Mouse (Mus musculus) heart, postnatal 10 days (tissue): Measurements from ENCODE around the gene Rtn4ip1. TPM values are rescaled to one million over a fixed set of nuclear protein-coding genes. Genes with fewer than 3 reads are reported as not detected.
"Not testable (repeated sequence)": the region's sequence is repeated elsewhere in the genome, so short reads cannot be mapped to it uniquely, and the experiment has no call there.

Source experiments
- DNase-seq, 2 experiments: peaks; one replicate each; pipeline ENCODE4 v3.0.0; 2021
- intact Hi-C: fragments of 180-260 bp; cut with DNase I; formaldehyde crosslinking; loops from one replicate; pipeline ENCODE4 v1.15.1; 2025
- total RNA-seq, 2 experiments: library from RNA; stranded (reverse); gene quantifications; 2 replicates each; pipeline ENCODE4 v1.2.3; 2021

Rtn4ip1 gene
- total RNA-seq, 2 experiments from 2014 or later, result 38.7 to 39.5 TPM

- intact Hi-C loops, DNase-seq: not testable (repeated sequence)
Observed at GRCm38 (mm10) chr10:43925776-43926175, 24.2 kb downstream of the Rtn4ip1 start.

GRCm38 (mm10) chr10:43927736-43928135 lies 26.1 kb downstream of the Rtn4ip1 start:
- intact Hi-C loops, result no loop called here

GRCm38 (mm10) chr10:43928596-43928995 lies 27.0 kb downstream of the Rtn4ip1 start:
- intact Hi-C loops, result no loop called here
- DNase-seq, result no peak

More at GRCm38 (mm10) chr10:43927736-43928135, 26.1 kb downstream of the Rtn4ip1 start:
- DNase-seq, result no peak

GRCm38 (mm10) chr10:43939136-43939662 lies 37.6 kb downstream of the Rtn4ip1 start:
- DNase-seq, result no peak
- intact Hi-C loops, result no loop called here

- intact Hi-C loops, result no loop called here
- DNase-seq, result no peak
Observed at GRCm38 (mm10) chr10:43943736-43944135, 42.1 kb downstream of the Rtn4ip1 start.

GRCm38 (mm10) chr10:43945435-43945834 lies 43.8 kb downstream of the Rtn4ip1 start:
- intact Hi-C loops, result no loop called here

GRCm38 (mm10) chr10:43953942-43954341 lies 52.3 kb downstream of the Rtn4ip1 start:
- intact Hi-C loops, result loop anchor here (1.0 to 5.0 kb wide), 5 partner anchors 49 to 1093 kb away; no protein-coding TSS in a partner anchor
- peak; percentile 58 to 76 for DNase-seq

More at GRCm38 (mm10) chr10:43945435-43945834, 43.8 kb downstream of the Rtn4ip1 start:
- no peak for DNase-seq

- intact Hi-C loops, result no loop called here
- DNase-seq, result no peak
Observed at GRCm38 (mm10) chr10:43964943-43965342, 63.3 kb downstream of the Rtn4ip1 start.

GRCm38 (mm10) chr10:43973244-43973643 lies 71.6 kb downstream of the Rtn4ip1 start:
- intact Hi-C loops, result no loop called here
- DNase-seq, result no peak

GRCm38 (mm10) chr10:43977353-43977752 lies 75.7 kb downstream of the Rtn4ip1 start:
- intact Hi-C loops, result no loop called here
- DNase-seq, result peak; percentile 5 to 20

GRCm38 (mm10) chr10:43980080-43980479 lies 78.5 kb downstream of the Rtn4ip1 start:
- no peak for DNase-seq
- intact Hi-C loops, result no loop called here

GRCm38 (mm10) chr10:43980742-43981141 lies 79.1 kb downstream of the Rtn4ip1 start:
- intact Hi-C loops, DNase-seq: not testable (repeated sequence)

GRCm38 (mm10) chr10:43982470-43982869 lies 80.9 kb downstream of the Rtn4ip1 start:
- DNase-seq, result no peak
- intact Hi-C loops, result no loop called here

- intact Hi-C loops, result no loop called here
- no peak for DNase-seq
Observed at GRCm38 (mm10) chr10:43983241-43983640, 81.6 kb downstream of the Rtn4ip1 start.

GRCm38 (mm10) chr10:43983866-43984265 lies 82.3 kb downstream of the Rtn4ip1 start:
- intact Hi-C loops, result no loop called here
- DNase-seq, result no peak

- no peak for DNase-seq
- intact Hi-C loops, result no loop called here
Observed at GRCm38 (mm10) chr10:43991268-43991667, 89.7 kb downstream of the Rtn4ip1 start.

GRCm38 (mm10) chr10:43992506-43992905 lies 90.9 kb downstream of the Rtn4ip1 start:
- intact Hi-C loops, result no loop called here

GRCm38 (mm10) chr10:43993198-43993597 lies 91.6 kb downstream of the Rtn4ip1 start:
- peak; percentile 19 to 43 for DNase-seq
- intact Hi-C loops, result no loop called here

More at GRCm38 (mm10) chr10:43992506-43992905, 90.9 kb downstream of the Rtn4ip1 start:
- no peak for DNase-seq

- peak in 1 of 2 experiments; percentile 12 for DNase-seq
- intact Hi-C loops, result no loop called here
Observed at GRCm38 (mm10) chr10:43995858-43996650, 94.4 kb downstream of the Rtn4ip1 start.

- intact Hi-C loops, result no loop called here
- no peak for DNase-seq
Observed at GRCm38 (mm10) chr10:43997276-43997675, 95.7 kb downstream of the Rtn4ip1 start.

- intact Hi-C loops, result no loop called here
- DNase-seq, result no peak
Observed at GRCm38 (mm10) chr10:43998023-43998422, 96.4 kb downstream of the Rtn4ip1 start.

GRCm38 (mm10) chr10:43998503-43999082 lies 97.0 kb downstream of the Rtn4ip1 start:
- no peak for DNase-seq
- intact Hi-C loops, result no loop called here
